Mouse (Mus musculus): ENCODE data around the gene Sh2d1a. TPM values are rescaled to one million over a fixed set of nuclear protein-coding genes. Genes with fewer than 3 reads are reported as not detected.

Sh2d1a gene
- polyA plus RNA-seq, 1 experiment from 2014 or later = 5.6 TPM

DNA sequence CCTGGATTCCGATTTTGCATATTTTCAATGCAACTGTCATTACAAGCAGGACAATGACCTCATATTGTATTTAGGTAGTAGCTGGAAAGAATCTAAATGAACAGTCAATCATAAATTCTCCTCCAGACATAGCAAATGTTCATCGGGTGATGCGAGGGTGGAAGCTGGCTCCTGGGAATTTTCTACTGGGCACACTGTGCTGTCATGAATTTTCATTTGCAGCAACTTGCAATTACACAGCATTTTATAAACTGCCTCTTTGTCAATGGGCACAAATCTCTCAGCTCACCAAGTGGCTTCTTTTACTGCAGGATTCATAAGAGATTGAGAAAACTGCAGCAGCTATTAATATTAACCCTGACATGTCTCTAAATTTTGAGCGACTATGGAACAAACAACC, 28.4 kb downstream of the Sh2d1a start:
- no peak overlapping the region for H3K9ac ChIP-seq (replicated peaks; ENCODE audit: low read depth, low read length)
- no peak overlapping the region for H3K4me2 ChIP-seq (ENCODE audit: low read depth, low read length)
- H3K4me3 ChIP-seq (ENCODE audit: low read depth, low read length) = no peak overlapping the region
- WGBS = 50% methylated on average over 4 of the region's 4 CpGs
- no peaks in the 10 kb centered on the region for H3K9me3 ChIP-seq (ENCODE audit: control insufficient read depth, low read length)
- H3K36me3 ChIP-seq (ENCODE audit: control insufficient read depth, insufficient read depth, low read length) = no peaks in the 10 kb centered on the region
- 0 out of 2 replicates have a peak, but pooled peaks have one; percentile 34 for ATAC-seq (ENCODE audit: low read depth)
- H3K27ac ChIP-seq (ENCODE audit: low read depth, low read length) = no peak overlapping the region
- H3K4me1 ChIP-seq (ENCODE audit: control insufficient read depth, insufficient read depth, low read length) = no peaks in the 10 kb centered on the region
- H3K27me3 ChIP-seq (ENCODE audit: control insufficient read depth, insufficient read depth, low read length) = no peaks in the 10 kb centered on the region

DNA sequence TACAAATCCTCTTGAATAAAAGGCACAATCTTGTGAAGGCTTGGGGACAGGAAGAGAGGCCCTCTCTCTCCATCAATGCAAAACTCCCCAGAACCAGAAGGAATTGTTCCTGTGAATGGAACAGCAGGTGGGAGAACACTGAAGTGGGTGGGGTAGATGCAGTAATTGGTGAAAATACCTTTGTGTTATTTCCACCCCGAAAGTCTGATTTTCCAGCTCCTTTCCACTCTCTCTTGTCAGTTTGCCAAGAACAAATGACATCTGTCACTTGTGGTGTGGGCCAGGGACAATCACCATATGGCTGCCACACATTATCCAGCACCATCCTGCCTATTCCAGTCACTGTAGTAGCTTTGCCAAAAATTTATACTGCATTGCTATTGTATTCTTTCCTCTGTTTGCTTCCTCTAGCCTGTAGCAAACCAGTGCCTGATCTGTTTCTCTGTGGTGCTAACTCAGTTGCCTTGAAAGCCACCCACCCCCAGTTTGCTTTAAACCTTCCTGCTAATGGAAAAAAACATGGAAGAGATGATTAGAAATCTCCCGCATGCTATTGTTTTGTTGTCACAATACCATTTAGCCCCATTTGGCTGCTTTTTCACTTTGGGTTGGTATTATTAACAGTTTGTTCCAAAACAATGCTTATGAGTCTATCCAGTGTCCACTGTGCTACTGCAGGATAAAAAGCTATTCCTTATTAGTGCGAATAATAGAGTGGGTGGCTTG, 37.9 kb downstream of the Sh2d1a start:
- H3K4me1 ChIP-seq (ENCODE audit: control insufficient read depth, insufficient read depth, low read length) = no peaks in the 10 kb centered on the region
- H3K4me2 ChIP-seq (ENCODE audit: low read depth, low read length) = no peak overlapping the region
- peak; percentile 75; the same call in 1 of the 2 replicates for ATAC-seq (ENCODE audit: low read depth)
- H3K27me3 ChIP-seq (ENCODE audit: control insufficient read depth, insufficient read depth, low read length) = no peaks in the 10 kb centered on the region
- no peak overlapping the region for H3K27ac ChIP-seq (ENCODE audit: low read depth, low read length)
- H3K9ac ChIP-seq (replicated peaks; ENCODE audit: low read depth, low read length) = no peak overlapping the region
- no peaks in the 10 kb centered on the region for H3K9me3 ChIP-seq (ENCODE audit: control insufficient read depth, low read length)
- no peak overlapping the region for H3K4me3 ChIP-seq (ENCODE audit: low read depth, low read length)
- WGBS = 28% methylated on average over 3 of the region's 3 CpGs
- H3K36me3 ChIP-seq (ENCODE audit: control insufficient read depth, insufficient read depth, low read length) = no peaks in the 10 kb centered on the region

GRCm38 (mm10) chrX:42540756-42541053, 38.5 kb downstream of the Sh2d1a start:
- no peak overlapping the region for H3K4me3 ChIP-seq (ENCODE audit: low read depth, low read length)
- ATAC-seq (ENCODE audit: low read depth) = 0 out of 2 replicates have a peak, but pooled peaks have one; percentile 44

GRCm38 (mm10) chrX:42545076-42545475, 42.8 kb downstream of the Sh2d1a start:
- Histone ChIP-seq H3K9ac (replicated peaks; ENCODE audit: low read depth, low read length) (no peak overlapping the region), H3K36me3 (ENCODE audit: control insufficient read depth, insufficient read depth, low read length) (no peaks in the 10 kb centered on the region), H3K27me3 (ENCODE audit: control insufficient read depth, insufficient read depth, low read length) (no peaks in the 10 kb centered on the region), H3K9me3 (ENCODE audit: control insufficient read depth, low read length) (no peaks in the 10 kb centered on the region), H3K4me1 (ENCODE audit: control insufficient read depth, insufficient read depth, low read length) (no peaks in the 10 kb centered on the region), H3K27ac (ENCODE audit: low read depth, low read length) (no peak overlapping the region), H3K4me3 (ENCODE audit: low read depth, low read length) (no peak overlapping the region), H3K4me2 (ENCODE audit: low read depth, low read length) (no peak overlapping the region)
- no peak for ATAC-seq (ENCODE audit: low read depth)
- WGBS = 90% methylated on average over 1 of the region's 1 CpGs

More at GRCm38 (mm10) chrX:42540756-42541053, 38.5 kb downstream of the Sh2d1a start:
- Histone ChIP-seq H3K27me3 (ENCODE audit: control insufficient read depth, insufficient read depth, low read length) (no peaks in the 10 kb centered on the region), H3K4me1 (ENCODE audit: control insufficient read depth, insufficient read depth, low read length) (no peaks in the 10 kb centered on the region), H3K36me3 (ENCODE audit: control insufficient read depth, insufficient read depth, low read length) (no peaks in the 10 kb centered on the region), H3K4me2 (ENCODE audit: low read depth, low read length) (no peak overlapping the region), H3K9ac (replicated peaks; ENCODE audit: low read depth, low read length) (no peak overlapping the region), H3K9me3 (ENCODE audit: control insufficient read depth, low read length) (no peaks in the 10 kb centered on the region), H3K27ac (ENCODE audit: low read depth, low read length) (no peak overlapping the region)
- 33% methylated on average over 5 of the region's 5 CpGs for WGBS

DNA sequence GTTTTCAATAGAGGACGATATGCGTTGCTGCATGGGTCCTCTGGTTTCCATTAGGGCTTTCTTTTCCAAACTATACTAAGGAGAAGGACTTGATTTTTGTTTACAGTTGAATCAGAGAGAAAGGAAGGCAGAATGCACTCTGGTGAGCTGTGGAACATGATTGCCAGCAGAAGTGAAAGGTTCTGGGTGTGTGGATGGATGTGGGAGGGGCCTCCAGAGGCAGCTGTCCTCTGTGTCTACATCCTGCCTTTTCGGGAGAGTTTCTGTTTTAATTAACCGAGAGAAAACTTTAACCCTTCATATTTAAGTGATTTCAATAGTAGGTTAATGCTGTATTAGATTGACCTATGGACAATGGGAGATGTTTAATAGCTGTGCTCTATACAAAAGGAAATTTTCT, 46.3 kb downstream of the Sh2d1a start:
- Histone ChIP-seq H3K27me3 (ENCODE audit: control insufficient read depth, insufficient read depth, low read length) (no peaks in the 10 kb centered on the region), H3K36me3 (ENCODE audit: control insufficient read depth, insufficient read depth, low read length) (no peaks in the 10 kb centered on the region), H3K4me2 (ENCODE audit: low read depth, low read length) (no peak overlapping the region), H3K9me3 (ENCODE audit: control insufficient read depth, low read length) (no peaks in the 10 kb centered on the region), H3K27ac (ENCODE audit: low read depth, low read length) (no peak overlapping the region), H3K4me1 (ENCODE audit: control insufficient read depth, insufficient read depth, low read length) (no peaks in the 10 kb centered on the region), H3K4me3 (ENCODE audit: low read depth, low read length) (no peak overlapping the region), H3K9ac (replicated peaks; ENCODE audit: low read depth, low read length) (no peak overlapping the region)
- 86% methylated on average over 4 of the region's 4 CpGs for WGBS
- no peak for ATAC-seq (ENCODE audit: low read depth)

GRCm38 (mm10) chrX:42557284-42557683, 55.0 kb downstream of the Sh2d1a start:
- no peak overlapping the region for H3K4me3 ChIP-seq (ENCODE audit: low read depth, low read length)
- H3K9ac ChIP-seq (replicated peaks; ENCODE audit: low read depth, low read length) = no peak overlapping the region
- H3K27me3 ChIP-seq (ENCODE audit: control insufficient read depth, insufficient read depth, low read length) = no peaks in the 10 kb centered on the region
- no peaks in the 10 kb centered on the region for H3K4me1 ChIP-seq (ENCODE audit: control insufficient read depth, insufficient read depth, low read length)
- ATAC-seq (ENCODE audit: low read depth) = peak; percentile 65; the same call in 1 of the 2 replicates
- H3K36me3 ChIP-seq (ENCODE audit: control insufficient read depth, insufficient read depth, low read length) = no peaks in the 10 kb centered on the region
- no peak overlapping the region for H3K4me2 ChIP-seq (ENCODE audit: low read depth, low read length)
- H3K27ac ChIP-seq (ENCODE audit: low read depth, low read length) = no peak overlapping the region
- H3K9me3 ChIP-seq (ENCODE audit: control insufficient read depth, low read length) = no peaks in the 10 kb centered on the region
- WGBS = 25% methylated on average over 7 of the region's 7 CpGs

GRCm38 (mm10) chrX:42558683-42559082, 56.4 kb downstream of the Sh2d1a start:
- H3K27me3 ChIP-seq (ENCODE audit: control insufficient read depth, insufficient read depth, low read length) = no peaks in the 10 kb centered on the region
- H3K4me3 ChIP-seq (ENCODE audit: low read depth, low read length) = no peak overlapping the region
- H3K27ac ChIP-seq (ENCODE audit: low read depth, low read length) = no peak overlapping the region
- H3K9ac ChIP-seq (replicated peaks; ENCODE audit: low read depth, low read length) = no peak overlapping the region
- ATAC-seq (ENCODE audit: low read depth) = no peak
- WGBS = 76% methylated on average over 4 of the region's 4 CpGs
- H3K9me3 ChIP-seq (ENCODE audit: control insufficient read depth, low read length) = no peaks in the 10 kb centered on the region
- no peaks in the 10 kb centered on the region for H3K4me1 ChIP-seq (ENCODE audit: control insufficient read depth, insufficient read depth, low read length)
- H3K36me3 ChIP-seq (ENCODE audit: control insufficient read depth, insufficient read depth, low read length) = no peaks in the 10 kb centered on the region
- H3K4me2 ChIP-seq (ENCODE audit: low read depth, low read length) = no peak overlapping the region

Other genes starting within 250 kb of the Sh2d1a start
- gene Tex13c2, start 12.8 kb upstream of the Sh2d1a start, polyA plus RNA-seq (2014; fragmentation: Nextera tagmentation; extraction: Ambion mirVana) = not detected in 2 replicates

Data from neural tube, embryonic 14.5 days (tissue).